Mouse (Mus musculus): Measurements from ENCODE around the gene Mrpl20.

Mrpl20 gene

DNA sequence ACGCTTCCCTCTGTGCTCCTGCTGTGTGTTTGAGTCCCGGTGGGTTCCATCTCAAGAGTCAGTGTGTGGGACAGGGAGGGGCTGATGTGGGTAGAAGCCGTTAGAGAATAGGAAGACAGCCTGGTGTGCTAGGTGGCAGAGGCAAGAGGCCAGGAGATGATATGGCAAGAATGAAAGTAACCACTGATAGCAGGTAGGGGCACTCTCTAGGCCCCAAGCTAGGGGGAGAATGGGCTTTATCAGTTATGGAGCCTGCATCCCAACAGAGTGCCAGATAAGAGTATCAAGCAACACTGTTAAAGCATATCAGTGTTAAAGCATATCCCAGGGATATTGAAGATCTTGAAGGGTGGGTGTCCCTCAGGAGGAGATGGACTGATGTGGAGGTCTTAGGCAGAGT, 54.2 kb downstream of the Mrpl20 start:
- no peak for DNase-seq

DNA sequence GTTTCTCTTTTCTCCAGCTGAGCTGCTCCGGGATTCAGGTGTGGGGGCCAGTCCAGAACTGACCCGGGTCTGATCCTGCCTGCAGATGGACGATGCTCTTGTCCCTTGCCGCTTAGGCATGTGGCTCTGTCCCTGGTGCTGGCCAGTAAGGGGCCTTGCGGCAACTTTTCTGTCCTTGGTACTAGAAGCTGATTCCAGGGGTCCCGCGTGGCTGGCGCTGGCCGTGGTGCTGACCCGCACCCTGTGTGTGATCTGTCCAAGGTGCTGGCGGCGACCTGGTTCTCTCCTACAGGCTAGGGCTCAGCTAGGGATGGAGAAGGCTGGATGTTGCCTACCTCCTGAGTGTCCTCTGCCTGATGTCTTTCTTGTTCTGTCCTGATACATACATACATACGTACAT, 56.6 kb downstream of the Mrpl20 start:
- DNase-seq, result peak in 1 of 2 experiments; percentile 73

Measured in kidney, postnatal 36 days (tissue).